Mouse (Mus musculus) MEL-GATA-1-ER (cell line): ENCODE results near the gene Ddx60.
"Not testable (repeated sequence)": the region's sequence is repeated elsewhere in the genome, so short reads cannot be mapped to it uniquely, and the experiment has no call there.

Experiments used
- DNase-seq: peaks from one replicate; pipeline ENCODE4 v3.0.0-alpha.2; 2012; ENCODE audit warnings: low read depth; ENCODE audit errors: extremely low read depth

Ddx60 gene

DNA sequence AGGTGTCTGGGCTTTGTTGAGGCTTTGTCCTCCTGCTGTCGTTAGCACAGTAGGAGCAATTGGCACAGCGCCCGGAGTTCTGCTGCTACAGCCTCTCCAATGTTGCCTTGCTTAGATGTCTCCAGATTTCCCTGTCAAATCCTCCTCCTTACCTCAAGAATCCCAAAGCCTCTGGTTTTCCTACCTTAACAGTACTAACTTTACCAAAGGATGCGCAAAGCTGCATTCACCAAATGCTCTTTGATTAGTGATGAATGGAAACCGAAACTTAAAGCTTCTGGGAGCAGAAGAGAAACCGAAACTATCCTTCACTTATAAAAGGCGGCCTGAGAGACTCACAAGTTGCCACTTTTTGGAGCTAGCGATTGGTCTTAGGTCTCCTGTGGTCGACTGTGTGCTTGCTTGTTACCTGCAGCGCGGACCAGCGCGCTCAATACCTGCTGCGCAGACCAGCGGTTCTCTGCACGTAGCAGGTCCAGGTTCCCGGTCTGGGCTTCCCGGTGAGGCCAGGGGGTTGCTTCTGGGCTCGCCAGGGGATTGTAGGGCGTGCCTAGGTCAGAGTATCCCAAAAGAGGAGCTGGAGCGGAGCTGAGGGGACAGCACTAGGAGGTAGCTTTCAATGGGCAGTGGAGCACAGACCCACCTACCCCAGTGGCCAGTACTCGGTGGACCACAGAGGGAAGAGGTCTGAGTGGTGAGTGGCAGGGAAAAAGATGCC lies at the start of gene Ddx60:
Ddx60 (plus strand) TSS at position 311 of the 718 bp plus-strand sequence.
- no peak for DNase-seq

DNA sequence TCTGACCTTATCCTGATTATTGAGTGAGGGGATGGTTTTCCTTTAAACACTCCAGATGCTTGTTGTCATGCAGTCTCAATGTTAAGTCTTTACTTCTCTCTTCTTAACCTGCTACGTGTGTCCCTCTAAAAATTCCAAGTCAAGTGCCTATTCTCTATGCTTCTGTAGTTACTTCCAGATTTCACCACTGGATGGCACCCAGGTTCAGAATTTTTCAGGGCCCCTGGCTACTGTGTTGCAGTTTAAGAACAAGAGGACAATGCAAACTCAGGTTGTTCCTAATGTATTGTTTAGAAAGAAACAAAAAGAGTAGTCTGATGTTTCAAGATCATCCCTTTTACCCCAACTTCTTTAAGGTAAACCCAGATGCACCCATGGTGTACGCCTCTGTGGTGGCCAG lies 33.8 kb upstream of the Ddx60 start:
- no peak for DNase-seq

GRCm38 (mm10) chr8:61896742-61897141 lies 31.1 kb upstream of the Ddx60 start:
- no peak for DNase-seq

- no peak for DNase-seq
Measured at GRCm38 (mm10) chr8:61897402-61897801, 30.5 kb upstream of the Ddx60 start.

DNA sequence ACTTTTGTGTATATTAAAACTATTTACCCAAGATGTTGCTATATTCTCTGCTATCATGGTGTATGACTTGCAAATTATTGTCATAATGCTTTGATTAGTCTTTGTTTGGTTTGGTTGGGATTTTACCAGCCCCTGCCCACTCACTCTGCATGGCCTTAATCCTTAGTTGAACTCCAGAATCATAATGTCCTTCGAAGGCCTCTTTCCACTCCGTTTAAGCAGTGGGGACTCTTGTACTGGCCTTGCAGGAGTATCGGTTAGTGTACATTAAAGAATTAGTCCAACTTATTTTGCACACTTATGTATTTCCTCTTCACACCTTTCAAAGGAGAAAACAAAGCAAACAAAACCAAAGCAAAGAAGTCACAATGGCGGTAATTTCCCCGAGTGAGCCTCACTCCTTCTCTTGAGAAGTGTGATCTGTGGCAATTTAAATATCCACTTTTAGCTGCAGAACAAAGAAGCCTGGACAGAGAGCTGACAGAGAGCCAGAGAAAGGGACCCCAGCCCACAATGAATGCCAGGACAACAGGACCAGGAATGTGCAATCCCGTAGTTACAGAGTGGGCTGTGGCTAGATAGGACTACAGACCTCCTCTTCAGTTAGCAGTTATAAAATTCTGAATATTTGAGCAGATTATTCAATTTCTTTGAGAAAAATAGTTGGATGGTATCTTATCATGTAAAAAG lies 26.7 kb upstream of the Ddx60 start:
- DNase-seq = no peak

DNA sequence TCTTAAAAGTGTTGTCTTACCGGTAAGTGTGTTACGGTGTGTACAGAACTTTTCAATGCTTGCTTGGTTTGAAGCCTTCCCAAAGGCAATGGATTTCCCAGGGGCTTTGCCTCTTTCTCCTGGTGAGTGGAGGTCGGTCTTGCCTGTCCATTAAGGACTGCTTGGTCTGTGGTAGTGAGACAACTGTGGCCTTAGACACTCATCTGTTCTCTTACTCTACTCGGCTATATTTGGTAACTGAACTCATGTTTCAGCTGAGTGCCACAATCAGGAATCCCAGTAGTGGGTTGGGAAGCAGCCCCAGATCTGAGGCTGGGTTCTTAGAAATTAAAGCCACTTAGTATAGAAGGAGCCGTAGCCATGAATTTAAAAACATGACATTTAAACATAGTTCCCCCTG lies 25.4 kb upstream of the Ddx60 start, which contains the start of gene Palld:
Palld (minus strand) TSS at position 170 of the 400 bp plus-strand sequence.
- no peak for DNase-seq

DNA sequence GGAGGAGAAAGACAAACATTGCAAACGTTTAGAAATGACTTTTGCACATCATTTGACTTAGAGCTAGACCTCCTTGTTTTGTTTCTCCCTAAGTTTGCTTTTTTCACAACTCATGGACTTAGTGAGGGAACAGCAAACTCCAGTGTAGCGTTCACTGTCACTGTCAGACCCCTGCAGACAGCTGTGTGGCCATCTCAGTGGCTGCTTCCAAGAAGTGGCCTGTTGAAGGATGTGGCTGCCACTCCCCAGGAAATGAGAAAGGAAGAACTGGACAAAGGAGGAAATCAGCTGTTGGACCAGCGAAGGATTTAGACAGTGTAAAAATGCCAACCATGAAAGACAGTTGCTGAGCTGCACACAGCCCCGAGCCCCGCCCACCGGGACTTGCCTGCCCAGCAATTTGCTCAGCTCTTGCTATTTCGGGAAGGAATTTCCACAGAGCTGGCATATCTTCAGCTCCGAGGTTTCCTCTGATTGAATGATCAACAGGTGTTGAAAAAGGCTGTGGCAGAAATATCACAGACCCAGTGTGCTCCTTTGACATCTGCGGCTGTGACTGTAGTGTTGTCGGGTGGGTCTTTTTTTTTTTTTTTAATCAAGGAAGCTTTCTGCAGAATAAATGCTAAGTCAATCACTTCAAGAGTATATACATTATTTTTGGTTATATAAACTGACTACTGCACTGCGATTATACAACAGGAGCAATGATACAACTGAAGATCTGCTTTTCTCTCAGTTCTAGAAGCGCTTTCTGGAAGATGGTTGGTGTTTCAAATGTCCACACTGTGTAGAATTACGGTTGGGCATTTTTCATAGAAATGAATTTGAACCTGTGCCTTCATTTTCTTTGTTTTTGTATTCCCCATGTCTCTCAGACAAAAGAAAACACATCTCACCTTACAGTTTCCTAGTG lies 19.3 kb upstream of the Ddx60 start:
- no peak for DNase-seq

- no peak for DNase-seq
Measured at GRCm38 (mm10) chr8:61909313-61909712, 18.6 kb upstream of the Ddx60 start.

DNA sequence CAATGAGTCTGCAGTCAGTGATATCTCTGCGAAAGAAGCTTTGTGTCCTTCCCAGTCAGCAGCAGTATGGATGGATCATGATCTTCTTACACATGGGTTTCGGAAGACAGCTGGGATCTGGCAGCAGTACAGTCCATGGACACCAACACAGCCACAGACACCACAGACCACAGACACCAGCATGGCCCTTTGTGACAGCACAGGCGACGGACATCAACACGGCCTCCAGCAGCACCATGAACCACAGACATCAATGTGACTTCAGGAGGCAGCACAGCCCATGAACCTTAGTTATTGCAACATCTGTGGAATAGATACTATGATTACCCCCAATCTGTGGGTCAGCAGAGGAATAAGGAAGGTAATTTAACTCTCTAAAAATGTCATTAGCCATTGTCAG lies 15.1 kb upstream of the Ddx60 start:
- DNase-seq = no peak

DNA sequence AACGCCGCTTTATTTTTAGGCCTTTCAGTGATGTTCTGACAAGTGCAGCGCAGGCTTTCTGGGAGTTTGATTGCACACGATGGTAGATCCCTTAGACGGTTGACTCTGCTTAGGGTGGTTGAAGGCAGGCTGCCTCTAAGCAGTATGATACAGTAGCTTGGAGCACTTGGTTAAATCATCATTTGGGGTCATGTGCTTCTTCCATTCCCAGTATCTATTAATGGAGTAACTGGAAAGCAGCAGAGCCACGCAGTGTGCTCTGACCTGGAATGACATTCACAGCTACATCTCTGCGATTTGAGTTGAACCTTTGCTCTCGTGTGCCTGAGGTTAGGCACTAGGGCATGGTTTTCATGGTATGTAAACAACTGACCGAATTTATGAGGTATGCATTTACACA lies 13.9 kb upstream of the Ddx60 start:
- DNase-seq = no peak

DNA sequence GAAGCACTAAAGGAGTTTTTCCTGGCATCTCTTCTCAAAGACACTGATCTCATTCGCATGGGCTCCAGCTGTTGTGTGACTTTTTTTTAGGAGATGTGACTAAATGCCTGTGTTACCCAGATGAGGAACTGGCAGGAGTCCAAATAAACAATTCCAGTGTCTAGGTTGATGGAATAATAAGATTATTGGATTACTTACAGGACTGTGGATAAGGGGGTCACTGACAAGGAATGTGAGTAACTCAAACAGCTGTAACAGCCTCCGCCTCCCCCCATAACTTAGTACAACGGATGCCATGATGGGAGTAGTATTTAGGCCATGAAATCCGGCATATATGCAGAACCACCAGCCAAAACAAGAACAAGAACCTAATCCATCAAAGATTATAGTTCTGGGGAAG lies 10.6 kb upstream of the Ddx60 start:
- DNase-seq = no peak

DNA sequence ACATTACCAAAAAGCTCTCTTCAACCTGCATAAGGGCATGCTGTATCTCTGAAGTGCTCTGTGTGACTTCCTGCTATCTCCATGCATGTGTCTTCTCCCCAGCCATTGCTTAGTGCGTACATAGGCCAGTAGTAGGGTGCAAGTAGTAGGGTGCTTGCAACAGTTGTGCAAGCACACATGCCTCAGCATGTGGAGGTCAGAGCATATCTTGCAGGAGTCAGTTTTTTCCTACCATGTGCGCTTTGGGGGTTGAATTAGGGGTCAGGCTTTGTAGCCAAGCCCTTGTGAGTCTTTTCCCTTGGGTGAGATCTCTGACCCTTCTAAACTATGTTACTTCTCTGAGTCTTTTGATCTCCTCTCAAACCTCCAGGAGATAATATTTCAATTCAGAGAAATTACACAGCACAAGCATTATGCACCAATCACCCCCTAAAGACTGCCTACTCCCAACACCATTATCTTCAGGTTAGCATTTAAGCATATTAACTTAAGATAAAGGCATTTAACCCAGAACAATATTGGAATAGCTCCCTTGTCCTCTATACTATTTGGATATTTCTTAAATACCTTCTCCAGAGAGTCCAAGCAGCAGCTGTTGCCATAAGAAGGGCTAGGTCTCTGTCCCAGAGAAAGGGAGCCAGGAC lies 8.6 kb upstream of the Ddx60 start:
- no peak for DNase-seq

DNA sequence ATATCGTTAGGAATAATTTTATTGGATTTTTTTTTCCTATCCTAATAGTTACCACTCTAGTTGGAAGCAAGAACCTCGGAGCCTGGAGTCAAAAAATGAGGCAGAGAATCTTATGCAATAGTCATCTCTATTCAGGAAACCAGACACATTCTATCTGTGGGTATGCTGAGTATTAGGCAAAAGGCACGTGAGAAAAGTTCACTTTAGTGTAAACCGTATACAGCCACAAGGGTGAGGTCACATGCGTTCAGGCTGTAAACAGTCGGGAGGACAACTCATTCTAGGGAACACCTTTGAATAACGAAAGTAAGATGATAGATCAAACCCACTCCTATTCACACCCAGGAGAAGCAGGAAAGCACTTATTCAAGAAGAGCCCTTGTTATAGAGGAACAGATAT lies 7.5 kb upstream of the Ddx60 start:
- no peak for DNase-seq

DNA sequence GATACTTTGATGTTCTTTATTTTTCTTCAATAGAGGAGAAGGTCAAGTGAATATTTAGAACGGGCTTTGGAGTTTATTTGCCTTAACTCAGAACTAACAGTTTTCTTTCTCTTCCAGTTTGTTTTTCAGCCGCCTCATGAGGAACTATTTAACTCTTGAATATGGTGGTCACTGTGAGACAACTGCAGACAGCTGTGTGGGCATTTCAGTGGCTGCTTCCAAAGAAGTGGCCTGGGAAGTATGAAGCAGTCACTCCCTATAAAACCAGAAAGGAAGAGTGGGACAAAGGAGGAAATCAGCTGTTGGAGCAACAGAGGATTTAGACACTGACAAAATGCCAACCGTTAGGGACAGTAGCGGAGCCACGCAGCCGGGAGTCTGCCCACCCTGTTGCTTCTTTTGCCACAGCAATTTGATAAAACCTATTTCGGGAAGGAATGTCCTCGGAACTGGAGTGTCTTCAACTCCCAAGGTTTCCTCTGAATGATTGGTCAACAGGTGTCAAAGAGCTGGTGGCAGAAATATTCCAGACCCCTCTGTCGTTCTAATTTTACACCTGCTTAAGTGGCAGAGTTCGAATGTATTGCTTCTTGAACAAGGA lies 6.3 kb upstream of the Ddx60 start:
- no peak for DNase-seq

- DNase-seq = no peak
Measured at GRCm38 (mm10) chr8:61924518-61924917, 3.4 kb upstream of the Ddx60 start.

DNA sequence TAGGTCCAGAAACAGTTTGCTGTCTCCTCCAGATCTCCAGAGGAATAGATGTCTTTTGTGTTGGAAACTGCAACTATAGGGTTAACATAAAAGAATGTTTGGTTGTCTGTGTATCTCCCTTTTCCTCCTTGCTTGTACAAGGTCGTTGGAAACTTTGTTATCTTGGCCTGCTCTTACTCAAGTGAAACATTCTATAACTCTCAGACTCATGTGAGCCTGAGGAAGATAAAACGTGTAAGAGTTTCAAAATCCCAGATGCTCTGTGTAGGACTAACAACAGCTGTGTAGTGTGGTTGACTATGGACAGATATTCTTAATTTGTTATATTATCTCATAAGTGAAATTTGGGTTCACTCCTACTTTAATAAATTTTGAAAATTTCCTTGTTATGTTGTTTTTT lies 5.4 kb downstream of the Ddx60 start:
- no peak for DNase-seq

DNA sequence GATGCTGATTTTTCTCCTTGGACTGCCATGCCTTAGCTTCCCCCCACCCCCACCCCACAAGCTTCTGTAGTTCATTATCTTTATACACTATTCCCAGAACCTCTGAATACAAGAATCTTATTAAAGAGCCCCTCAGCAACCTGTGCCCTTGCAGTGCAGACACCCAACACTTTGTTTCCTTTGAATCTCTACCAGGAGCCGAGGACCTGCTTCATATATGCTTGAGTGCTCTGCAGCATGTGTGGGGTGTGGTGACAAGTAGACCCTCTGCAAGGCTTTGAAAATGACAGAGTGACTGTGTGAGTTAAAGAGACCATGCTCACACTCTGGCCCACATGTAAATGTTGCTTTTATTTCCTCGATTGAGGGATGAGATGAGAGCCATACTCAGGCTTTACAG lies 9.7 kb downstream of the Ddx60 start:
- DNase-seq = no peak

DNA sequence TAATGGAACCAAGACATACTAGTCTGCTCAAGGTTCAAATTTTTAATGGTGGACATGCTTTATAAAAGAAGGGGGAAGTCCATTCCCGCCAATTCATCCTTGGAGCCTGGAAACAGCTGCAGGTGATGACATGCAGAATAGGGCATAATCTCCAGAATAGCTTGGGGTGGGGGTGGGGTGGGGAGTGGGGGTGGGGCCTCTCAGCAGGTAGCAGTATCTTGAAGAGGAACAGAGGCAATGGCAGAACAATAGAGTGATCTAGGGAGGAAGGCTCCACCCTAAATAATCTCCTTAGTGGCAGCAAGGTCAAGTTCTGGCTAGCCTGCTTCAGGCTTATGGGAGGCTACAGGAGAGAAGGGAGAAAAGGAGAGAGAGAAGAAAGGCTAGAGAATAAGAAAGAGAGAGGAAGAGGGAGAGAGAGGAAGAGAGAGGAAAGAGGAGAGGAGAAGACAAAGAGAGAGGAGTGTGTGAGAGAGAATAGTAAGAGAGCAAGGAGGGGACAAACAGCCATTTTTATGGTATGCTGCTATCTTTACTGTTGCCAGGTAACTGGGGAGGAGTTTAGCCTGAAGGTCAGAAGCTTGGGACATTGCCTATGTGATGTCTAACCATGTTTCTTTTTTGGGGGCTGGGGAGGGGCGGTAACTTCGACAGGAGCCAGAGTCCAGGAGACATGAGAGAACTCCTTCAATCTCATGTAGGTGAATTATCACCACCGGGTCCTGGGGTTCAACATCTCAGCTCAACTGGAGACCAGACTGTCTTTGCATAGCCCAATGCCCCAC lies 36.9 kb downstream of the Ddx60 start:
- DNase-seq = not testable (repeated sequence)

GRCm38 (mm10) chr8:61969581-61969980 lies 41.7 kb downstream of the Ddx60 start:
- DNase-seq = no peak

DNA sequence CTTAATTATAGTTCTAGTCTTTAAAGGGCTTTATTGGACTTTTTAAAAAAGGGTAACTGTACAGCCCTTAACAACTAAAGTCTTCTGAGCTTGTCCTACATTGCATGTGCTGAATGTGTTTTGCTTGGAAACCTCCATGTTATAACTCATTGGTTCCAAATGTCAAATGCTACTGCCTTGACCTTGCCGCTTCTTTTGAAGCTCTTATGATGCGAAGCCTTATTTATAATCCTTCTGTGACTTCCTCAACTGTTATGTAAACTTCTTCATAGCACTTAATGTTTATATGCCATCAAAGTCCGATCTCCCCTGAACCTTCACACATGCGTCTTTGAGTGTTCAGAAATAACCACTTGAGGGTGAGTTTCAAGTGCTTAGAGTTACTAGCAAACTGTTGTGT lies 57.1 kb downstream of the Ddx60 start:
- DNase-seq = no peak
